Mouse (Mus musculus) erythroblast, embryonic 14.5 days (primary cell): ENCODE measurements around the gene AC170998.1.

ENCODE experiments used
- GATA1 ChIP-seq: IDR thresholded peaks from 2 replicates; pipeline ENCODE4 v1.6.1; 2012; ENCODE audit warnings: low read length, inconsistent platforms, mixed read lengths
- TAL1 ChIP-seq: IDR thresholded peaks from 3 replicates; pipeline ENCODE4 v1.6.1; 2012; ENCODE audit warnings: low read length, inconsistent platforms, mixed read lengths

DNA sequence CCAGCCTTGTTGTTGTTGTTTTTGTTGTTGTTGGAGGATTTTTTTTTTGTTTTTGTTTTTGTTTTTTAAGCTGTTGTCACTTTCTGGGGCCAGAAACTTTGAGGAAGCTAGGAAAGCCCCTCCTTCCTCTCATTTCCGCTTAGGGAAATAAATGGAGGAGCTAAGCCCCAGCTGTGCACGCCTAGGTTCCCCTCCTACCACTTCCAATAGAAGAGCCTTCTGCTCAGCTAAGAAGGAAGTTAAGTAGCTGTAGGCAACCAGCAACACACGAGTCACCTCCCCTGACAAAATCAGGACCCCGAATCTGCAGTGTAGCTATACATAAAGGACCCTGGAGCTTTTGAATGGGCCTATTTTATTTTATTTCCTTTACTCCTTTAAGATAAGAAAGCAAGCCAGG, 12.1 kb downstream of the AC170998.1 start:
- TF ChIP-seq TAL1 (no peak), GATA1 (no peak)
